Mouse (Mus musculus): ENCODE results near the gene Gnat1. TPM values are rescaled to one million over a fixed set of nuclear protein-coding genes. Genes with fewer than 3 reads are reported as not detected.

Gene Gnat1
- total RNA-seq, 2 experiments from 2014 or later: 0.73 to 1.6 TPM

DNA sequence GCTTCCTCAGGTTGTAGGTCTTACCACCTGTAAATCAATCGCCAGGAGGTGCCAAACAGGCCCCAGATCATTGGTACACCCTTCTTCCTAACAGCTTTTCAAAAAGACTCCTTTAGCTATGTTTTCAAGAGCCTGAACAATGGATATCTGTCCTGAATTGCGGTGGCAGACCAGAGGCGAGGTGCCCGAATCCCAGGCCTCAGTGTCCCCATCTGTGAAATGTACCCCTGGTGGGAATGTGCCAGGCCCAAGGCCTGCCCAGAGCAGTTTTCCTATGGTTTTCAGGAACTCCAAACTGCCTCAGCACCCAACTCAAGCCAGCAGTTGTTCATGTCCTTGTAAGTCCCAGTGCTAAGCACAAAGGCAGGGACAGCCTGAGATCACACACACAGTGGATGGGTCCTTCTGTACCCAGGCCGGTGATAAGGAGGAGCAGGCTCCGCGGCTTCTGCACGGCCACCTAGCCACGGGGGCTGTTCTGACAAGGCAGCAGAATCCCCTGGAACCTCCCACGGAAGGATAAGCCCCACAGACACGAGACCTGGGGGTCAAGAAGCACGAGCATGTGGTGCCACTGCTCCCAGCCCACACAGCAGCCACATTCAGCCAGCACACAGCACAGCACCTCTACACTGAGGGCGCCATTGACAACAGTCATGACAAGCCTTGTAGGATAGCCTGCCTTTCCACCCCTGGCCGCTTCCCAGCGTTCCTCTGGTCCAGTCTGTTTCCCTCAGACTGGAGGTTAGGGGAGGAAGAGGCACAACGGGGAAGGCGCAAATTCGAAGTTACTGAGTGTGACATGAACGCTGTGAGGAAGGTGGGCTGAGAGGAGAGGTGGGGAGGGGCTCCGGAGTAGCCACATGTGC, 51.9 kb downstream of the Gnat1 start:
- no peak for DNase-seq (ENCODE audit: low spot score in 2 of 2)

DNA sequence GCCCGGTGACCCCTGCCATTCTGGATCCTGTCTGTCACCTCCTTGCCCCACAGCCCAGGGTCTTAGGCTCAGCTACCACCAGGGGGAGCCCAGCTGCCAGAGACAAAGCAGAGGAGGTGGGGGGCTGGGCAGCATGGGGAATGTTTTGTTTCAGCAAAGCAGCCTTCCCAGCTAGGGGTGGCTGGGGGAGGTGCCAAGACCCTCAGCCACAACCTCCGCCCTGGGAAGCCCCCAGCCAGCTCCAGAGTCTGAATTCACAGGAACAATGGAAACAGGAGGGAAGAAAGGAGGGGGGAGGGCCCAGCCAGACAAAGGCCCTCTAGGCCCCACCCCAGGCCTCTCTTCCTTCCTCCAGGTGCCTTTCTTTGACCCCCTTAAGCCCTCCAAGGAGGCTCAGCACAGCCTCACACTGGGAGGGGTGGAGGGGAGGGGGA, 52.7 kb downstream of the Gnat1 start:
- peak; percentile 57 to 75 for DNase-seq (ENCODE audit: low spot score in 2 of 2)

DNA sequence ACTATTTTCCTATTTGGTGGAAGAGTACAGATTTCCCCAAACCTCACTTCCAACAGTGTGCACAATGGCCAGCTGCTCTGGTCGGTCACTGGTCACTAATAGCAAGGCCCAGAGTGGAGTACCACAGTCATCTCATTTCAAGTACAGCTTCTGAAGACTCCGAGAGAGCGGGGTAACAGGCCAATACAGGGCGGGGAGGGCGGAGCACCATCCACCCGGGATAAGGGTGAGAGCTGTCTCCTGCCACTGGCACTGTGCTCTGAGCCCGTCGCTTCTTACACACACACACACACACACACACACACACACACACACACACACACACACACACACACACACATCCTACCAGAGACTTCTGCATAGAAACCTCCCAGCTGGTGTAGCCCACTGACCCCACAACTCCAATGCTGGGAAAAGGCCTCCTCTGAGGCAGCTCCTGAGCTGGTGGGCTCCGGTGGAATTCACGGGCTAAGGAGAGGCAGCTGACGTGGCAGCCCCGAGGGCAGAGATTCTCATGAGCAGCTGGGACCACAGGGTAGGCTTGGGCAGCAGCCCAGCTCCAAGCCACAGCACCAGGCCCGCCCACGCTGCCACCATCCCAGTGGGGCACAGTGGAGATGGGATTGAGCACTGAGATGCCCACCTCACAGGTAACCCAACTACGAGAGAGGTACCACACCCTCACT, 53.2 kb downstream of the Gnat1 start:
- DNase-seq (ENCODE audit: low spot score in 2 of 2): no peak

DNA sequence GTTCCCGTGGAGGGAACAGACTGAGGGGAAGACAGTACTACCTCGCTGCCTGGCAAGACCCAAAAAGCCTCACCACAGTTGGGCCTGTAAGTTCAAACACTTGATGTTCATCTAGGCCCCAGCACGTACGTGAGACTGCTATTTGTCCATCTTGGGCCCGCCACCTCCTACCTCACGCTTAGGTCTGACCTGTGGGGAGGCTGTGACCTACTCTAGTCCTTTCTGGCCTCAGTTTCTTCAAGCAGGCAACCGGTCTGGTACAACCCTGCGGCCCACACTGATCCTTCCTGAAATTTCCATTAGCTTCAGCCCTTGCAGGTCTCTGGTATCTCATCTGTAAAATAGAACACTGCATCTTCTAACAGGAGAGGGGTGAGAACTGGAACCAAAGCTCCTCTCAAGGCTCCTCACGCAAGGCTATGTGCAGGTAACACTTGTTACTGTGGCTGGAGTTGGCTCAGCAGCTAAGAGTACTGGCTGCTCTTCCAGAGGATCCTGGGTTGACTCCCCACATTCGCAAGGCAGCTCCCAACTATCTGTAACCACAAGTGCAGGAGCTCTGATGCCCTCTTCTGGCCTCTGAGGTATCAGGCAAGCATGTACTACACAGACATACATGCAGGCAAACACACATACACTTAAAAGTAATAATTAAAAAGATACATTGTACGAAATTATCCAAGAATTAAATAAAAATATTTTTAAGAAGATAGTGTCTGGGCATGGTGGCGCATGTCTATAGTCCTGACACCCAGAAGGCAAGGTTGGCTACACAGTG, 54.0 kb downstream of the Gnat1 start:
- no peak for DNase-seq (ENCODE audit: low spot score in 2 of 2)

DNA sequence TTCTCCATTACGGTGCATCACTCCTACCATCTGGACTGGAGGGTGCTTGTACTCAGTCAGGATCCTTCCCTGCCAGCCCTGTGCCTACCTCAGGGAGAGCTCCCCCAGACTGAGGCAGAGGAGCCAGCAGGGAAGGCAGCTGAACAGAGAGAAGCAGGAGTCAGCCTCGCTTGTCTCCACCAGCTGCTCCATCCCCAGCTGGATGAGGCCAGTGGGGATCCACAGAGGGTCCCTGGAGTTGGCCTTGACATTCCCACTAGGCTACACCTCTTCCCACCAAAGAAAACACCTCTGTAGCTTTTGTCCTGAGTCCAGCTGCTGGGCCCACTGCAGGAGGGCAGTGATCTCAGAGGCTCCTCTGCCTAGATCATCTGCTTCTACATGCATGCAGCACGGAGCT, 54.6 kb downstream of the Gnat1 start:
- DNase-seq (ENCODE audit: low spot score in 2 of 2): no peak

DNA sequence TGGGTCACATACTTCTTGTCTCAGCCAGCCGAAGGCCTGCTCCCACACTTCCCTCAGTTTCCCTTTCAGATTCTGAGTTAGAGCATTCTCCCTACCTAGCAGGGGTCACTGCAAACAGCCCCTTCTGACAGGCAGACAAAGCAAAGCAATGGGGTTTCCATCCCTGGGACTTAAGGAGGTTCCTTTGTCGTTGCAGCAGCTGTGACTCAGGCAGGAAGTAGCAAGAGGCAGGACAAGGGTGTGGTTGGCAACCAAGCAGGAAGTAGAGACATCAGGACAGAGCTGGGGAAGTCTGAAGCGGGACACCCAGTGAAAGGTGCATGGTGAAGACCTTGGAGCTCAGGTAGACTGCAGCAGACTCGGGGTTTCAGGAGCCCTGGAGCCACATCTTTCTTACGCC, 55.0 kb downstream of the Gnat1 start:
- DNase-seq (ENCODE audit: low spot score in 2 of 2): no peak

Other genes with a start within 250 kb of the Gnat1 start
- gene Tmem115, start 145.8 kb downstream of the Gnat1 start, total RNA-seq (2021): 10 to 100 TPM; 40.8 to 44.6 TPM
- 10 to 100 TPM; 19.2 to 21.7 TPM for gene Cyb561d2, start 137.5 kb downstream of the Gnat1 start, total RNA-seq (2021)
- gene Nprl2, start 137.5 kb downstream of the Gnat1 start, total RNA-seq (2021): 10 to 100 TPM; 18.8 to 19.6 TPM
- gene Zmynd10, start 132.4 kb downstream of the Gnat1 start, total RNA-seq (2021): 1 to 10 TPM in 1 of 2 experiments, under 1 TPM in 1; 0.71 to 1.6 TPM
- 10 to 100 TPM; 34.9 to 37.6 TPM for gene Rassf1, start 128.2 kb downstream of the Gnat1 start, total RNA-seq (2021)
- 10 to 100 TPM; 31.8 to 33.8 TPM for gene Tusc2, start 116.5 kb downstream of the Gnat1 start, total RNA-seq (2021)
- gene Hyal2, start 111.8 kb downstream of the Gnat1 start, total RNA-seq (2021): 10 to 100 TPM; 39.4 to 47.2 TPM
- gene Hyal1, start 102.8 kb downstream of the Gnat1 start, total RNA-seq (2021): 1 to 10 TPM; 5.1 to 5.4 TPM
- gene Naa80, start 100.8 kb downstream of the Gnat1 start, total RNA-seq (2021): 10 to 100 TPM; 17.4 to 18.0 TPM
- gene Hyal3, start 98.9 kb downstream of the Gnat1 start, total RNA-seq (2021): 1 to 10 TPM; 2.7 to 2.9 TPM
- gene Ifrd2, start 92.1 kb downstream of the Gnat1 start, total RNA-seq (2021): 10 to 100 TPM; 40.9 to 41.4 TPM
- 10 to 100 TPM; 16.9 to 19.4 TPM for gene Sema3b, start 70.5 kb downstream of the Gnat1 start, total RNA-seq (2021)
- gene Gnai2, start 44.3 kb downstream of the Gnat1 start, total RNA-seq (2021): 100 to 1,000 TPM; 345 to 390 TPM
- gene Slc38a3, start 10.2 kb downstream of the Gnat1 start, total RNA-seq (2021): 10 to 100 TPM; 10.1 to 37.4 TPM
- gene Sema3f, start 30.8 kb upstream of the Gnat1 start, total RNA-seq (2021): 10 to 100 TPM; 28.9 to 32.8 TPM
- gene Rbm5, start 91.3 kb upstream of the Gnat1 start, total RNA-seq (2021): 100 to 1,000 TPM; 152 to 155 TPM
- 10 to 100 TPM; 56.4 to 61.8 TPM for gene Rbm6, start 193.5 kb upstream of the Gnat1 start, total RNA-seq (2021)
- gene Mon1a, start 208.4 kb upstream of the Gnat1 start, total RNA-seq (2021): 10 to 100 TPM; 11.8 to 11.9 TPM
- gene Mst1r, start 227.2 kb upstream of the Gnat1 start, total RNA-seq (2021): 10 to 100 TPM; 10.8 to 15.7 TPM
- gene Actl11, start 248.8 kb upstream of the Gnat1 start, total RNA-seq (2021): not detected

Measured in adrenal gland, postnatal 4 days (tissue).